Mouse (Mus musculus): ENCODE measurements around the gene Slco3a1. TPM values are rescaled to one million over a fixed set of nuclear protein-coding genes. Genes with fewer than 3 reads are reported as not detected.

The Slco3a1 gene
- polyA plus RNA-seq, 1 experiment from 2014 or later = 14.8 TPM

GRCm38 (mm10) chr7:74372141-74372582, 182.4 kb downstream of the Slco3a1 start:
- H3K36me3 ChIP-seq = no peaks in the 10 kb centered on the region
- H3K27me3 ChIP-seq = no peaks in the 10 kb centered on the region
- H3K9me3 ChIP-seq = no peaks in the 10 kb centered on the region
- WGBS = 80% methylated on average over 6 of the region's 6 CpGs
- H3K27ac ChIP-seq (replicated peaks) = no peak overlapping the region
- peaks cover 6% of the 10 kb centered on the region for H3K4me1 ChIP-seq
- H3K4me3 ChIP-seq = no peak overlapping the region
- no peak overlapping the region for H3K4me2 ChIP-seq (replicated peaks)
- no peak for ATAC-seq (ENCODE audit: low FRiP score, low read depth)
- H3K9ac ChIP-seq (replicated peaks) = no peak overlapping the region

GRCm38 (mm10) chr7:74371656-74372055, 182.9 kb downstream of the Slco3a1 start:
- Histone ChIP-seq H3K27ac (replicated peaks) (no peak overlapping the region), H3K4me2 (replicated peaks) (no peak overlapping the region), H3K4me1 (peaks cover 6% of the 10 kb centered on the region), H3K9ac (replicated peaks) (no peak overlapping the region), H3K36me3 (no peaks in the 10 kb centered on the region), H3K9me3 (no peaks in the 10 kb centered on the region), H3K27me3 (no peaks in the 10 kb centered on the region), H3K4me3 (no peak overlapping the region)
- no peak for ATAC-seq (ENCODE audit: low FRiP score, low read depth)
- WGBS = 52% methylated on average over 2 of the region's 2 CpGs

- Histone ChIP-seq H3K9ac (replicated peaks) (no peak overlapping the region), H3K27ac (replicated peaks) (no peak overlapping the region), H3K4me1 (peaks cover 10% of the 10 kb centered on the region), H3K9me3 (no peaks in the 10 kb centered on the region), H3K36me3 (no peaks in the 10 kb centered on the region), H3K4me2 (replicated peaks) (no peak overlapping the region), H3K27me3 (no peaks in the 10 kb centered on the region), H3K4me3 (no peak overlapping the region)
- ATAC-seq (ENCODE audit: low FRiP score, low read depth) = peak; percentile 50; the same call in 1 of the 2 replicates
- 27% methylated on average over 2 of the region's 2 CpGs for WGBS
Observed at GRCm38 (mm10) chr7:74371208-74371607, 183.4 kb downstream of the Slco3a1 start.

DNA sequence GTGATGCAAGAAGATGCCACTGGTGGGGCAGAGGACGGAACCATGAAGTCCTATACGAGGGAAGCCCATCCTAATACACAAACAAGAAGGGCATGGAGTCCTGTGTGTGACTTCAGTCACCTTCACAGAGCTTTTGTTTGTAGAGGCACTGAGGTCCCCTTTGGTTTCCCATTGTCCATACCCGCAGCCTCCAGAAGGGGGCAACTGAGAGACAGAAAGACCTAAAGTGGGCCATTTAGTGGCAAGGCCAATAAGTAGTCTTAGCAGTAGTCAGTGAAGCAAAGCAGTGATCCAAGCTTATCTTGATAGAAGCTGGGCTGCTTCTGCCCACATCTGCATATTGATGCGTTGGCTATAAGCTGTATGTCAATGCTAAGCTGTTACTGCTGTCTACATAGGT, 184.9 kb downstream of the Slco3a1 start:
- Histone ChIP-seq H3K27ac (replicated peaks) (no peak overlapping the region), H3K36me3 (no peaks in the 10 kb centered on the region), H3K9ac (replicated peaks) (no peak overlapping the region), H3K9me3 (no peaks in the 10 kb centered on the region), H3K27me3 (no peaks in the 10 kb centered on the region), H3K4me1 (peaks cover 22% of the 10 kb centered on the region), H3K4me3 (no peak overlapping the region), H3K4me2 (replicated peaks) (no peak overlapping the region)
- 68% methylated on average over 4 of the region's 4 CpGs for WGBS
- ATAC-seq (ENCODE audit: low FRiP score, low read depth) = no peak

GRCm38 (mm10) chr7:74368256-74368980, 186.2 kb downstream of the Slco3a1 start:
- H3K4me2 ChIP-seq (replicated peaks) = no peak overlapping the region
- no peak for ATAC-seq (ENCODE audit: low FRiP score, low read depth)
- peaks cover 23% of the 10 kb centered on the region for H3K4me1 ChIP-seq
- H3K9ac ChIP-seq (replicated peaks) = no peak overlapping the region
- no peaks in the 10 kb centered on the region for H3K36me3 ChIP-seq
- H3K4me3 ChIP-seq = no peak overlapping the region
- no peaks in the 10 kb centered on the region for H3K9me3 ChIP-seq
- 89% methylated on average over 11 of the region's 11 CpGs for WGBS
- no peak overlapping the region for H3K27ac ChIP-seq (replicated peaks)
- H3K27me3 ChIP-seq = no peaks in the 10 kb centered on the region

GRCm38 (mm10) chr7:74367350-74367749, 187.2 kb downstream of the Slco3a1 start:
- no peak overlapping the region for H3K27ac ChIP-seq (replicated peaks)
- no peaks in the 10 kb centered on the region for H3K9me3 ChIP-seq

GRCm38 (mm10) chr7:74365623-74366022, 189.0 kb downstream of the Slco3a1 start:
- Histone ChIP-seq H3K4me3 (no peak overlapping the region), H3K9me3 (no peaks in the 10 kb centered on the region), H3K4me2 (replicated peaks) (no peak overlapping the region), H3K36me3 (no peaks in the 10 kb centered on the region), H3K4me1 (peaks cover 27% of the 10 kb centered on the region), H3K27ac (replicated peaks) (peak overlapping the region; percentile 49; the same call in 1 of the 2 replicates), H3K9ac (replicated peaks) (no peak overlapping the region), H3K27me3 (no peaks in the 10 kb centered on the region)
- WGBS = 16% methylated on average over 4 of the region's 4 CpGs
- ATAC-seq (ENCODE audit: low FRiP score, low read depth) = 0 out of 2 replicates have a peak, but pooled peaks have one; percentile 16

More at GRCm38 (mm10) chr7:74367350-74367749, 187.2 kb downstream of the Slco3a1 start:
- peak; percentile 55; the same call in 1 of the 2 replicates for ATAC-seq (ENCODE audit: low FRiP score, low read depth)
- H3K4me2 ChIP-seq (replicated peaks) = peak overlapping the region; percentile 25
- H3K4me3 ChIP-seq = no peak overlapping the region
- H3K27me3 ChIP-seq = no peaks in the 10 kb centered on the region
- peaks cover 23% of the 10 kb centered on the region for H3K4me1 ChIP-seq
- 27% methylated on average over 7 of the region's 7 CpGs for WGBS
- no peak overlapping the region for H3K9ac ChIP-seq (replicated peaks)
- no peaks in the 10 kb centered on the region for H3K36me3 ChIP-seq

DNA sequence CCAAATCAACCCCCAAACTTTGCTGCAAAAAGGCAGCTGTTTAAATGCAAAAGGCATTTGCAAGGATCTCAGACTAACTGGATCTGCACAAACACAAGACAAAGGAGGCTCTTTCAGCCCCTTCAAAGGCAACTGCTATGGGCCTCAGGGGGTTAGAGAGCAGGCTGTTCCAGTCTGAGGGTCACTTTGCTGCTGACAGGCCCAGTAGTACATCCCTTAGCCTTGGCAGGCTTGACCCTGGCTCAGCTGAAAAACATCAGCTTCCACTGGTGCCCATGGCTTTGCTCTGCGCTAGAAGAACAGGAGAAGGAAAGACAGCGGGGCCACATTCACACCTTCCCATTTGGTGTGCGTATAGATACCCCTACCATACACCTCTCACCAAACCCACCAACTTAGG, 189.6 kb downstream of the Slco3a1 start:
- no peak overlapping the region for H3K9ac ChIP-seq (replicated peaks)

GRCm38 (mm10) chr7:74363440-74363839, 191.1 kb downstream of the Slco3a1 start:
- Histone ChIP-seq H3K9me3 (no peaks in the 10 kb centered on the region), H3K4me1 (peaks cover 27% of the 10 kb centered on the region), H3K36me3 (no peaks in the 10 kb centered on the region), H3K9ac (replicated peaks) (no peak overlapping the region), H3K27me3 (no peaks in the 10 kb centered on the region), H3K4me2 (replicated peaks) (no peak overlapping the region), H3K4me3 (no peak overlapping the region), H3K27ac (replicated peaks) (no peak overlapping the region)
- 75% methylated on average over 2 of the region's 2 CpGs for WGBS
- no peak for ATAC-seq (ENCODE audit: low FRiP score, low read depth)

More for the DNA sequence above, 189.6 kb downstream of the Slco3a1 start:
- Histone ChIP-seq H3K4me2 (replicated peaks) (no peak overlapping the region), H3K36me3 (no peaks in the 10 kb centered on the region), H3K9me3 (no peaks in the 10 kb centered on the region), H3K27ac (replicated peaks) (peak overlapping the region; percentile 49), H3K4me1 (peaks cover 27% of the 10 kb centered on the region), H3K4me3 (no peak overlapping the region), H3K27me3 (no peaks in the 10 kb centered on the region)
- no peak for ATAC-seq (ENCODE audit: low FRiP score, low read depth)
- WGBS = 83% methylated on average over 3 of the region's 3 CpGs

- WGBS = 70% methylated on average over 2 of the region's 2 CpGs
- no peak for ATAC-seq (ENCODE audit: low FRiP score, low read depth)
- H3K36me3 ChIP-seq = no peaks in the 10 kb centered on the region
- H3K9ac ChIP-seq (replicated peaks) = no peak overlapping the region
- no peaks in the 10 kb centered on the region for H3K9me3 ChIP-seq
- no peak overlapping the region for H3K4me2 ChIP-seq (replicated peaks)
- no peak overlapping the region for H3K4me3 ChIP-seq
- no peak overlapping the region for H3K27ac ChIP-seq (replicated peaks)
- H3K4me1 ChIP-seq = peaks cover 22% of the 10 kb centered on the region
- no peaks in the 10 kb centered on the region for H3K27me3 ChIP-seq
Observed at GRCm38 (mm10) chr7:74361677-74362076, 192.9 kb downstream of the Slco3a1 start.

DNA sequence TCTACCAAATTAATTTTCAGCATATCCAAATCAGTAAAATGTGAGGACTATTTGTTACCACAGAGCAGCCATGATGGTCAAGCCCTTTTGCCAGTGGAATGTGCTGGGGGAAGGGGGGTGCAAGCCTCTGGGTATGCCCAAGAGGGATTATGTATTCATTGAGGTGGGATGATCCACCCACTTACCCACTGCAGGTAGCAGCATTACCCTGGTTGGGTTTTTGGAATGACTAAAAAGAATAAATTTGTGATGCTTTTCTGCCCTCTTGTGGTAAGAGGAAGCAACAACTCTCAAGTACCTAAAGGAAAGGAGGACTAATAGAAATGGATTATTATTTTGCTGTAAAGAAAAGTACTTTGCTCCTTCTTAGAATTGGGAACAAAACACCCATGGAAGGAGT, 197.6 kb downstream of the Slco3a1 start:
- no peak overlapping the region for H3K4me2 ChIP-seq (replicated peaks)
- ATAC-seq (ENCODE audit: low FRiP score, low read depth) = no peak
- no peaks in the 10 kb centered on the region for H3K9me3 ChIP-seq
- H3K27me3 ChIP-seq = no peaks in the 10 kb centered on the region
- H3K4me3 ChIP-seq = no peak overlapping the region
- no peak overlapping the region for H3K9ac ChIP-seq (replicated peaks)
- no peak overlapping the region for H3K27ac ChIP-seq (replicated peaks)
- H3K36me3 ChIP-seq = no peaks in the 10 kb centered on the region
- H3K4me1 ChIP-seq = peaks cover 13% of the 10 kb centered on the region

- Histone ChIP-seq H3K4me1 (peaks cover 9% of the 10 kb centered on the region), H3K27ac (replicated peaks) (0 out of 2 replicates have a peak overlapping the region, but pooled peaks have one; percentile 20), H3K4me2 (replicated peaks) (no peak overlapping the region), H3K9me3 (no peaks in the 10 kb centered on the region), H3K36me3 (no peaks in the 10 kb centered on the region), H3K4me3 (no peak overlapping the region), H3K9ac (replicated peaks) (no peak overlapping the region), H3K27me3 (no peaks in the 10 kb centered on the region)
- 58% methylated on average over 8 of the region's 8 CpGs for WGBS
- peak; percentile 52 for ATAC-seq (ENCODE audit: low FRiP score, low read depth)
Observed at GRCm38 (mm10) chr7:74354527-74355256, 199.9 kb downstream of the Slco3a1 start.

Measured in midbrain, embryonic 12.5 days (tissue).